Mouse (Mus musculus): ENCODE results near the gene Trpc7. TPM values are rescaled to one million over a fixed set of nuclear protein-coding genes. Genes with fewer than 3 reads are reported as not detected.

Trpc7 gene
- total RNA-seq (2015; ENCODE audit: low replicate concordance) (not detected in 2 replicates), total RNA-seq (2017; ENCODE audit: low replicate concordance) (not detected in 2 replicates)

- ATAC-seq (replicated peaks; ENCODE audit: low FRiP score, poor library complexity, severe bottlenecking): no peak
Observed at GRCm38 (mm10) chr13:56895893-56896292, at the start of gene Trpc7. TSS of gene Trpc7 (minus strand) at chr13:56895993.

GRCm38 (mm10) chr13:56939261-56939660 is 43.5 kb upstream of the Trpc7 start:
- no peak for ATAC-seq (replicated peaks; ENCODE audit: low FRiP score, poor library complexity, severe bottlenecking)

GRCm38 (mm10) chr13:56933832-56934510 is 38.2 kb upstream of the Trpc7 start:
- no peak for ATAC-seq (replicated peaks; ENCODE audit: low FRiP score, poor library complexity, severe bottlenecking)

- no peak for ATAC-seq (replicated peaks; ENCODE audit: low FRiP score, poor library complexity, severe bottlenecking)
Observed at GRCm38 (mm10) chr13:56930421-56930820, 34.6 kb upstream of the Trpc7 start.

- no peak for ATAC-seq (replicated peaks; ENCODE audit: low FRiP score, poor library complexity, severe bottlenecking)
Observed at GRCm38 (mm10) chr13:56922976-56923375, 27.2 kb upstream of the Trpc7 start.

- ATAC-seq (replicated peaks; ENCODE audit: low FRiP score, poor library complexity, severe bottlenecking): no peak
Observed at GRCm38 (mm10) chr13:56921251-56921650, 25.5 kb upstream of the Trpc7 start.

GRCm38 (mm10) chr13:56914721-56915120 is 18.9 kb upstream of the Trpc7 start:
- ATAC-seq (replicated peaks; ENCODE audit: low FRiP score, poor library complexity, severe bottlenecking): no peak

GRCm38 (mm10) chr13:56911093-56911492 is 15.3 kb upstream of the Trpc7 start:
- ATAC-seq (replicated peaks; ENCODE audit: low FRiP score, poor library complexity, severe bottlenecking): no peak

GRCm38 (mm10) chr13:56895386-56895785 is 407 bp downstream of the Trpc7 start:
- ATAC-seq (replicated peaks; ENCODE audit: low FRiP score, poor library complexity, severe bottlenecking): no peak

- ATAC-seq (replicated peaks; ENCODE audit: low FRiP score, poor library complexity, severe bottlenecking): no peak
Observed at GRCm38 (mm10) chr13:56894543-56894942, 1.2 kb downstream of the Trpc7 start.

- ATAC-seq (replicated peaks; ENCODE audit: low FRiP score, poor library complexity, severe bottlenecking): no peak
Observed at GRCm38 (mm10) chr13:56889888-56890287, 5.9 kb downstream of the Trpc7 start.

- no peak for ATAC-seq (replicated peaks; ENCODE audit: low FRiP score, poor library complexity, severe bottlenecking)
Observed at GRCm38 (mm10) chr13:56882931-56883330, 12.9 kb downstream of the Trpc7 start.

- no peak for ATAC-seq (replicated peaks; ENCODE audit: low FRiP score, poor library complexity, severe bottlenecking)
Observed at GRCm38 (mm10) chr13:56864567-56864966, 31.2 kb downstream of the Trpc7 start.

- no peak for ATAC-seq (replicated peaks; ENCODE audit: low FRiP score, poor library complexity, severe bottlenecking)
Observed at GRCm38 (mm10) chr13:56862011-56862410, 33.8 kb downstream of the Trpc7 start.

GRCm38 (mm10) chr13:56854506-56854905 is 41.3 kb downstream of the Trpc7 start:
- ATAC-seq (replicated peaks; ENCODE audit: low FRiP score, poor library complexity, severe bottlenecking): no peak

GRCm38 (mm10) chr13:56853436-56853835 is 42.4 kb downstream of the Trpc7 start:
- ATAC-seq (replicated peaks; ENCODE audit: low FRiP score, poor library complexity, severe bottlenecking): no peak

GRCm38 (mm10) chr13:56845866-56846265 is 49.9 kb downstream of the Trpc7 start:
- no peak for ATAC-seq (replicated peaks; ENCODE audit: low FRiP score, poor library complexity, severe bottlenecking)

GRCm38 (mm10) chr13:56815471-56815870 is 80.3 kb downstream of the Trpc7 start:
- ATAC-seq (replicated peaks; ENCODE audit: low FRiP score, poor library complexity, severe bottlenecking): no peak

- no peak for ATAC-seq (replicated peaks; ENCODE audit: low FRiP score, poor library complexity, severe bottlenecking)
Observed at GRCm38 (mm10) chr13:56806776-56807490, 88.9 kb downstream of the Trpc7 start.

GRCm38 (mm10) chr13:56805131-56805530 is 90.7 kb downstream of the Trpc7 start:
- ATAC-seq (replicated peaks; ENCODE audit: low FRiP score, poor library complexity, severe bottlenecking): no peak

GRCm38 (mm10) chr13:56797459-56797858 is 98.3 kb downstream of the Trpc7 start:
- ATAC-seq (replicated peaks; ENCODE audit: low FRiP score, poor library complexity, severe bottlenecking): no peak

Measured in erythroid progenitor cell, adult 5-6 weeks (primary cell).